Mouse (Mus musculus) lung, adult 2 months (tissue): ENCODE measurements around the gene Kdr.

ENCODE experiments used
- CTCF ChIP-seq: fragments of 200-500 bp; IDR thresholded peaks from 2 replicates; pipeline ENCODE4 v1.5.1; 2011; ENCODE audit warnings: mild to moderate bottlenecking, low read length, control low read depth; ENCODE audit not compliant: insufficient read depth
- POLR2A ChIP-seq: fragments of 200-500 bp; IDR thresholded peaks from 2 replicates; pipeline ENCODE4 v1.6.1; 2011; ENCODE audit warnings: low read depth, mild to moderate bottlenecking, control low read depth, low read length, borderline replicate concordance; ENCODE audit errors: extremely low read depth

- no peak for TF ChIP-seq CTCF
- TF ChIP-seq POLR2A = no peak
Measured at GRCm38 (mm10) chr5:75969887-75970286, 8.4 kb downstream of the Kdr start.
